Mouse (Mus musculus) erythroid progenitor cell, adult 5-6 weeks (primary cell): Measurements from ENCODE around the gene Zwilch. TPM values are rescaled to one million over a fixed set of nuclear protein-coding genes. Genes with fewer than 3 reads are reported as not detected.
"Not testable (repeated sequence)": the region's sequence is repeated elsewhere in the genome, so short reads cannot be mapped to it uniquely, and the experiment has no call there.

ENCODE experiments used
- ATAC-seq: replicated peaks from 2 replicates; pipeline ENCODE4 v1.8.0; 2016; ENCODE audit warnings: moderate number of reproducible peaks, mild to moderate bottlenecking, moderate TSS enrichment, inconsistent platforms; ENCODE audit not compliant: poor library complexity, low FRiP score, severe bottlenecking
- total RNA-seq, 2 experiments: library from RNA; stranded (forward) in 1 of 2; stranded (reverse) in 1 of 2; fragments of 150-400 nt in 1 of 2; fragments of 186-747, 209-891 nt in 1 of 2; gene quantifications; 2 replicates each; pipeline versions ENCODE4 v1.2.3 to v1.2.4; 2015 to 2017; ENCODE audit warnings: low replicate concordance in 2 of 2

The Zwilch gene
- total RNA-seq (2015; ENCODE audit: low replicate concordance) (90.5 and 94.3 TPM in 2 replicates), total RNA-seq (2017; ENCODE audit: low replicate concordance) (234 and 281 TPM in 2 replicates)

DNA sequence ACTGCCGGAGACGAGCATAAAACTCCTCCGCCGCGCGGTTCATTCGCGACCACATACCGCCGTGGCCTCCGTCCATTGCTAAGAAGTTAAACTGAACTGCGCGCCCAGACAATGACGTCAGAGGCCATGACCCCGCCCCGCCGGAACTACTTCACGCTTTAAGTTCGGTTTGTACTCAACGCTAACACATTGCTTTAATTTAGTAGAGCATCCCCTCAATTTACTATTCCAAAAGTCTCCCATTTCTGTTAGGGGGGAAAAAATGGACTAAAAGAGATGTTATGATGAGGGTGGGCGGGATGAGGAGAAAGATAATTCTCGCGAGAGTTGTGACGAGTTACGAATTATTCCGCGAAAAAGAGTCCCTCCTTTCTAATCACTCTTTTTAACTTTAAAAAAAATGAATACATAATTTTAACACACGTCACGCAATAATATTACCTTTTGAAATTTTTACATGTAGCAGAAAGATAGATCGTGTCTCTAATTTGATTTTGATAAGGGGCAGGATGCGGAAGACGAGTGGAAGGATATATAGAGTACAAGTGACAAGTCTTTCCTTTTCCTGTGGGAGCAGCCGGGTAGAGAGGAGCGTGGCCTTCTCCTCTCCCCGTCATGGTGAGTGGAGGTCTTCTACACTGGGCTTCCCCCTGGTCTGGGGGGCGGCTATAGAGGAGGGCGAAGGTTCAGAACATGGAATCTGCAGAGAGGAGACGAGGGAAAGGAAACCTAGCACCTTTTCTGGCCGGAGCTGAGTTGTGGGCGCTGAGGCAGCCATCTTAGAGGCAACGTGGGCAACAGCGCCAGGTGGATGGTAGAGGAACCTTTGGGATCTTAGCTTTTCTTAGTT lies at the start of gene Zwilch, which contains the start of gene Rpl4:
Gene Zwilch (minus strand): TSS at position 289 of the 850 bp plus-strand sequence.
Gene Rpl4 (plus strand): TSS at position 560 of the 850 bp plus-strand sequence.
- peak; percentile 90 for ATAC-seq

DNA sequence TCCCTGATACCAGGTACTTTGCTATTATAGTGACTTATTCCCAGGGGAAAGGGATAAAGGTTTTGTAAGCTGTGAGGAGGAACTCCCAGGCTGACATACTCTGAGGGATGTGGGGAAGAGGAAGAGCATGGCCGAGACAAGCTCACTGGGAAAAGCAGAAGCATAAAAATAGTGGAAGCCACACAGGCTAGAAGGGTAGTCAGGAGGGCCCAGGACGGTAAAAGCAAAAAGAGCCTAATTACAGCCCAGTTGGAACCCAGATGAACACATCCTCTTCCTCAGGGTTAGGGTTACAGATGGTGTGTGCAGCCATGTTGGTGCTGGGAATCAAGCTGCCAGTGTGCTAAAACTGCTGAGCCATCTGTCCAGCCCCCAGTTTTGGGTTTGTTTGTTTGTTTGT lies 49.2 kb upstream of the Zwilch start:
- ATAC-seq, result no peak

DNA sequence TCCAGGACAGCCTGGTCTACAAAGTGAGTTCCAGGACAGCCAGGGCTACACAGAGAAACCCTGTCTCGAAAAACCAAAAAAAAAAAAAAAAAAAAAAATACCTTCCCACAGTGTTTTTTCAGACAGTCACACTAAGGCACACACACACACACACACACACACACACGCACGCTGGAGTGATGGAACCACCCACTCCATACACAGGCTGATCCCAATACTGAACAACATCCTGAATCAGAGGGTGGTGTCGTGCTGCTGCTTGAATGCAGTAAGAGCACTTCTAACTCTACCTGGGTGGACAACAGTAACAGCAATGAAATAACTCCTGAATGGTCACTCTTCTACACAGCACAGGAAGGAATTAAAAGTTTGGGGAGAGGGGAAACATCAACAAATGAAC lies 48.6 kb upstream of the Zwilch start:
- ATAC-seq, result no peak

DNA sequence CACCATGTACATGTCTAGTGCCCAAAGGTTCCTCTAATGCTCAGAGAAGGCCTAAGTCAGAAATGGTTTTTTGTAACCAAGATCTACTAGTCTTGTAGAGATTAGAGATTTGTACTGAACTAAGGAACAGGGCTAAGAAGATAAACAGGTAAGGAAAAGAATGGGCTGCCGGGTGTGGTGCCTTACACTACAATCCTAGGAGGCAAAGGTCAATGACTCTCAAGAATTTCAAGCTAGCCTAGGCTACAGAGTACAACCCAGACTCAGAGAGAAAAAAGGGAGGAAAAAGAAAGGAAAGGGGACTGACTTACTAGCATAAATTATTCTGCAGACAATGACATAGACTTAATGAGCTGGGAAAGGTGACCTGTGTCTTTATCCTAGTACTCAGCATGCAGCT lies 47.7 kb upstream of the Zwilch start:
- ATAC-seq, result no peak

DNA sequence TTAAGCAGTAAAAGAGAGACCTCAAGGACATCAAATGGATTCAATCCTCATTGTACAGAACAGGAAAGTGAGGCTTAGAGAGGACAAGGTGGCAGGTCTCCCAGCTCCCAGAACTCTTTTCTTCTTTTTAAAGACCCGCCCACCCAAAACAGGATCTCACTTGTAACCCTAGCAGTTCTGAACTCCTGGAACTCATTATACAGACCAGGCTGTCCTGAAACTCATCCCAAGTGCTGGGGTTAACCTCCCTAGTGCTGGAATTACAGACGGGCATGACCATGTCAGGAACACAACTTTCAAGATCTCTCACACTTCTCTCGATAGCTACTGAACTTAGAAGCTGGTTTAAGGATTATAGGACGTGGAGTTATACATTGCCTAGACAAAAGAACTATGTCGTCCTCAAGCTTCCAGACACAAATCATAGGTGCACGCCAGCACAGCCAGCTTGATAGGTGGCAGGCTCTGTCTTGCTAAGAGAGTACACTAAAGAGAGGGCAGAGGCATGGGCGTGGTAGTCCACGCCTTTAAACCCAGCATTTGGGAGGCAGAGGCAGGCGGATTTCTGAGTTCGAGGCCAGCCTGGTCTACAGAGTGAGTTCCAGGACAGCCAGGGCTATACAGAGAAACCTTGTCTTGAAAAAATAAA lies 47.0 kb upstream of the Zwilch start:
- ATAC-seq, result no peak

DNA sequence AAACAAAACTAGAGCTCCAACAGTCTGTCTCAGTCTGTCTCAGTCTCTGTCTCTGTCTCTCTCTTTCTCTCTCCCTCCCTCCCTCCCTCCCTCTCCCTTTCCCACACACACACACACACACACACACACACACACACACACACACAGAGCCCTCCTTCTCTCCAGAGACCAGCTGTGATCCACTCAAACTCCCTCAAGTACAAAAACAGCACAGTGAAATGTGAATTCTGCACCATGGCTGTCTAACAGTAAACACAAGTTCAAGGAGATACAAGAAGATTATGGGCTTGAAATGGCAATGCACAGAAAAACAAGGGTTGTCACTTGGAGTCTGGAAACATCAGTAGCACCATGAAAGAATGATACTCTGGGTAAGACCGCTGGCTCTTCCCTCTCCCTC lies 46.4 kb upstream of the Zwilch start:
- ATAC-seq, result no peak

DNA sequence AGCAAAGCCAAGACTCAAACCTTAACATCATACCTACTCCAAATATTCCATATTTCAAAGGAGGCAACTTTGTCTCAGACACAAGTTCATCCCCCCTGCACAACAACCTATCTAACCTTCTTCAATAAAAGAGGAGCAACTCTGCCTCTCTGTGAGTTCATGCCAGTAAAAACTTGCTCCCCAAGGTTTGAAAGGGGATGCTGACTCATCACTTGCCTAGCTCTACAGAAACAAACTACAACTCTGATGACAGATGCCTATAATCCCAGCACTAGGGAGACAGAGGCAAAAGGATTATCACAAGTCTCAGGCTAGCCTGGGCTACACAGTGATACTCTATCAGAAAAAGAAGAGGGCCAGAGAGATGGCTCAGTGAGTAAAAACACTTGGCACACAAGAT lies 45.0 kb upstream of the Zwilch start:
- no peak for ATAC-seq

DNA sequence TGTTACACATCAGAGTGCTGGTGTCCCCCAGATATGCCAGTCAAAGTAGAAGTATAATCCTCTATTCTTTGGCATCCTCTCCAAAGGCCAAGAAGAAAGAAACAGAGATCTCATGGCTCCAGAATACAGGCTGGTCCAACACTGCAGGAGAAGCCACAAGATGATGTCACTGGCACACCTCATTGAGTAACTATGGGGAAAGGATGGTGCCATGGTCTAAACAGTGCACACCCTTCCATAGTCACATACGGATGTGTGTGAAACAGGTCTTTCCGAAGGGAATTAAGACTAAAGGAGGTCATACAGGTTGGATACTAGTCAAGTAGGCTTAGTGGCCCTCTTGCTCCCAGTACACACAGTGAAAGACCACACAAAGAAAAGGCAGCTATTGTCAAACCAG lies 43.7 kb upstream of the Zwilch start:
- no peak for ATAC-seq

DNA sequence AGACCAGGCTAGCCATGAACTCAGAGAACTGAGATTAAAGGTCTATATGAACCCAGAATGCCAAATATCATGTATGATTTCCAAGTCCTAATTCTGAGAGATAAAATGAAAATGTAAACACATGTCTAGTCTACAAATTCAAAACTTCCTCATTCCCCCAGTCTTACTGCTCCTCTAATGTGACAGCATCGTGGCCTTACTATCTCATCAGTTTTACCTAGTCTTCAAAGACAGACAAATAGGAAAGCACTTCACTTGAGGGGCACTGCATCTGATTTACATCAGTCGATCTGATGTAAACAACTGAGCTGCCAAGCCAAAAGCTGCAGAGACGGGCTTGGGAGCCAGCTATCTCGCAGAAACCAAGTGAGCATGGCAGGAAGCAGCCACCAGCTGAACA lies 43.2 kb upstream of the Zwilch start:
- ATAC-seq, result no peak

DNA sequence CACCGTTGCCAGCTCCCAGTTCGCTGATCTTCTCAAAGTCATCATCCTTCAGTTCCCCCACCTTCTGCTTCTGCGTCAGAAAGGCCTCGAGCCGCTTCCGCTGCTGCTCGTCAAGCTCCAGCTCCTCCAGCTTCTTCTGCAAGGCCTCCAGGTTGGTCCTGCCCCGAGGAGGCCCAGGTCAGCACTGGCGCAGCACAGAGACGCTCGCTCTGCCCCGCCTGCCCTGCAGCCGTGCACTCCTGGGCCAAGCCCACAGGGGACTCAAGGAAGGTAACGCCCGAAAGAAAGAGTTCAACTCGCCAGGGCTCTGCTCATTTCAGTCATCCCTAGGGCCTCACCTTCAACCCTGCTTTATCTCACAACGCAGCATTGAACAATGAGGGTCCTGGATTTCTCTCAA lies 41.5 kb upstream of the Zwilch start:
- no peak for ATAC-seq

DNA sequence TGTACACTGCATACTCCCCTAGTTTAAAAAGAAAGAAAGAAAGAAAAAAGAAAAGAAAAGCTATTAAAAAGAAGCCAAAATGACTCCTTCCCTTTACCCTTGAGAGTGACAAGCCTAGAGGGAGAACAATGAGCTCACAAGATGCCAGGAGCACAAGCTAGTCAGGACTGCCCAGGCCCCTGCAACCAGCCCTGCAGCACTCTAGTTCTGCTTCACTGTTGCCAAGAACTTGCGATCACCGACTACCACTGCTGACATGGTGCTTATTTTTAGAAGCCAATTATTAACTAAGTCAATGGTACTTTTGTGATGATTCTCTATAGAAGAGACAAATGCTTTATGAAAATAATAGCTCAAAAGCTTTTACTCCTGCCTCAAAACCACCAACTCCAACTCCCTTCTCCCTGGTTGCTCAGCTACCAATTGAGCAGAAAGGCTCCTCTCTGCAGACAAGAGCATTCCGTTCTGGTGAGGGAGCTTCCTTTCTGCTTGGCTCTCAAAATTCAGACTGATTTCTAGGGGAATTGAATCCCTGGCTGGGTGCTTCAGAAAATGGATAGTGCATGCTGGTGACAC lies 34.7 kb upstream of the Zwilch start:
- ATAC-seq, result no peak

DNA sequence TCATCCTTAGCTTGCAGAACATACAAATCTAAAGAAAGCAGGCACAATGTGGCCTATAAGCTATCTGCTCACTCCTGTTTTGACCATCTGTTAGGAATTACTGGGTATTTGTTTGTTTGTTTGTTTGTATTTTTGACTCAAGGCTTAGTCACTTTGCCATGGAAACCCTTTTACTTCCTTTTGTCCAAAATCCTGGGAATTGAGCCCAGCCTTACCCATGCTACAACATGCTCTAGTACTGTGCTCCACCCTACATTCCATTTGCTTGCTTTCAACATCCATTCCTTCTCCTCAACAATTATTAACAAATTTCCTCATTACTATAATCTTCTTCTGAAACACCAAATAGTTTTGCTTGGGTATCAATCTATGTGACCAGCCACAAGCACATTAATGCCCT lies 30.0 kb upstream of the Zwilch start:
- no peak for ATAC-seq

DNA sequence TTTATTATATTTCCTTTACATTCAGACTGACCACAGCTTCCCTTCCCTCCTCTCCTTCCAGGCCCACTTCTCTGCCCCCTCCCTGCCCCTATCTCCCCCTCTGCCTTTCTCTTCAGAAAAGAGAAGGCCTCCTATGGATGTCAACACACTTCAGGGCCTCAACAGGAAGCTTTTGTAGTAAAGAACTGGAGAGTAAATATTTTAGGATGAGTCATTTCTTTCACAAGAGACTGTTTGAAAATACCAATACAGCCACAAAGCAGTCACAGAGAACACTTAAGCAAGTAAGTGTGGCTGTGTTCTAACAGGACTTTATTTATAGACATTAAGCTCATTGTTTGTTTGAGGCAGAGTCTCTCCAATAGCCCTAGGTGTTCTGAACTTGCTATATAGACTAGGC lies 29.4 kb upstream of the Zwilch start:
- ATAC-seq, result no peak

DNA sequence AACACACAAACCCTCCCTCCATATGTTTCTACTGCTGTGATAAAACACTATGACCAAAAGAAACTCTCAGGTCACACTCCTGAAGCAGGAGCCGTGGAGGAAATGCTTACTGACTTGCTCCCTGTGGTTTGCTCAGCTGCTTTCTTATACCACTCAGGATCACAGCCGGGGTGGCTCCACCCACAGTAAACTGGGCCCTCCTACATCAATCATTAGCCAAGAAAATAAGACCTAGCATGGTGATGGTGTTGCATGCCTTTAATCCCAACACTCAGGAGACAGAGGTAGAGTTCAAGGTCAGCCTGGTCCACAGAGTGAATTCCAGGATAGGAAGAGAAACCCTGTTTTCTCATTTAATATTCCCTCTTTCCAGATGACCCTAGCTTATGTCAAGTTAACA lies 27.0 kb upstream of the Zwilch start:
- no peak for ATAC-seq

DNA sequence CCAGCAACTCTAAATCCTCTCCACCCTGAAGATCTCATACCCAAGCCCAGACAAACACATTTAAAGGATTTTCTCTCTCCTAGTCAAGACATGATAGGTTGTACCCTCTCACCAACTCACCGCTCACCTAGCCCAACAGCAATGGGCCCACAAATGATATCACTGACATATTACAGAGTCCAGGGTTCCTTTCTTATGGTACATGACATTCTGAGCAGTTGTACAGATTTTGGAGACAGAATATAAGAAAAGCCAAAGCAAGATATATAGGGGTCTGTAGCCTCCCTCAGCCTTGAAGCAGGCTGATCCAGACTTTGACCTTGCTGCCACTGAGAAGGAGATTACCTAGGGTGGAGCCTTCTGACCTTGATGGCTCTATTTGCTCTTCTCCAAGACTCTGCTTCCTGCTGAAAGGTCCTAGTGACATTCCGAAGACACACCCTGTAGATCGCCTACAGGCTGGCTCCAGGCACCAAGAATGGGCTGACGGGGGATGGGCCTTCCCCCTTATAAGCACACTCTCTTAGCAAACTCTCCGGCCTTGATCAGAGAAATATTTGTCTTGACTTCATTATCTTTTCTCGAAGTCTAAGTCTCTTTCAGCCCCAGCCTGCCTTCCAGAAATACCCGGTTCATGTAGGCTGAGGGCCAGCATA lies 26.0 kb upstream of the Zwilch start:
- ATAC-seq, result not testable (repeated sequence)

DNA sequence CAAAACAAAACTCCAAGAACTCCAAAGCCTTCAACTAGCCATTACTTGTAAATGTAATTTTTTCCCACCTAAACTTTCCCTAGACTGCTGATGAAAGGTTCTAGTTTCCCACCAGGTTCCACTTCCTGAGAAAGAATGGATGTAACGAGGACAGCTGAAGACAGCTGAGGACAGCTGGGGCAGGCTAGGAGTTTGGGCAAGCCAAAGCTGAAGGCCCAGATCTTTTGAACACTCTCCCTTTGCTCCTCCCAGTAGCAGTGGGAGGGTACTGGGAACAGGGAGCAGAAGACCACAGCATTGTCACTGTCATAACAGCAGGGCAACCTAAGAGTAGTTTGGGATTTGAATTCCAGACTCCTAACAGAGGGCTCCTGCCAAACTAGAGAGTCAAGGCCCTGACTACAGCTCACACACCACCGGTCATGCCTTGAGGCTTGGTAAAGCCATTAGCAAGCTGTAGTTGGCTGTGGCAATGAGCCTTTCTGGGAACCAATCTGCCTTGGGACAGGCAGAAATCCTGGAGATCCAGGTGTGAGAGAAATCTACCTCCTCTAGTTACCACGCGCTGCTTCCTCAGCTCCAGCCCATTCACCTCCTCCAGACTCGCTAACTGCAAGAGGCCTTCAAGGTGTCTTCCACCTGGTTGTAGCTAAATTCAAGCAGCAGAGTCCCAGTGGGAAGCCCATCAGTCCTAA lies 25.3 kb upstream of the Zwilch start:
- no peak for ATAC-seq

DNA sequence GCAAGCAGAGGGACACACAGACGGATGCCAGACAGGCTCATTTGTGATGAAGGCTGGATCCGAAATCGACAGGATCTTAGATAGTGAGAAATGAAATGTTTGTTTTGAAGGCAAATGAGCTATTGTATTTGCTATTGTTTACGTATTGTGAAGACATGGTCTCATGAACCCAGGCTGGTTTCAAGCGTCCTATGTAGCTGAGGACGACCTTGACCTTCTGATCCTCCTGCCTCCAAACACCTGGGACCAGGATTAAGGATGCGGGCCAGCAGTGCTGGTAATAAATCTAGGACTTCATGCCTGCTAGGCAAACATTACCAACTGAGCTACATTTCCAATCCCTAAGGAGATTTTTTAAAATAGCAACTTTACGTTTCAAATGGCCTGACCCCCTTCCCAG lies 24.6 kb upstream of the Zwilch start:
- no peak for ATAC-seq

DNA sequence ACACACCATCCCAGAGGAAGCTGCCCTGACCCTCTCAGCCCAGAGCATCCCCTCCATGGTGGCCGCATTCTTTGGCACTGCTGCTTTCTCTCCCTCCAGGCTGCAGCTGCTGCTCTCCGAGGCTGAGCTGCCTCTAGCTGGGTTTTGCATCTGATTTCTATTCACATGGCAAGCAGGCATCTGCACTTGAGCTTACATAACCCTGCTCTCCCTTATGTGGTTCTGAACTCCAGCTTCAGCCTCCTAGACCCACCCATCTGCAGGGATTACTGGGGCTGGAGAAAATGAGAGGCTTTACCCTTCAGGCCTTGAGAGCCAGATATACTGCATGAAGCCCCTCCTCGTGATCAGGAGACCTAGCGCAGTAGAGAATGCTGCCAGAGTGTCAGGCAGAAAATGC lies 22.6 kb upstream of the Zwilch start:
- ATAC-seq, result no peak

DNA sequence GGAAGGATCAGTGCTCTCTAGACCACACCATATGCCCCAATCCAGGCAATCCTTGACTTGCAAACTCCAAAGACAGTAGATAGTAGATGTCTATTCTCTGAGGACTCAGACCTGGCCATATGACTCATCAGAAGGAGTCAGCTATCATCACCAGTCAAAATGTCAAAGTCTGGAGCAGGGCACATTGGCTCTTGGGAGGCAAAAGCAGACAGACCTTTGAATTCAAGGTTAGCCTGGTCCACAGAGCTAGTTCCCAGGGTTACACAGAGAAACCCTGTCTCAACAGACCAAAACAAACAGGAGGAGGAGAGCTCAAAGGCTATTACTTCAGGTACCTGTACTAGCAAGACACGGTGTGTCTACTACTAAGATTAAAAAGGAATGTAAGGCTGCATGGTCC lies 21.0 kb upstream of the Zwilch start:
- no peak for ATAC-seq
